Mouse (Mus musculus): ENCODE results near the gene Megf6.

DNA sequence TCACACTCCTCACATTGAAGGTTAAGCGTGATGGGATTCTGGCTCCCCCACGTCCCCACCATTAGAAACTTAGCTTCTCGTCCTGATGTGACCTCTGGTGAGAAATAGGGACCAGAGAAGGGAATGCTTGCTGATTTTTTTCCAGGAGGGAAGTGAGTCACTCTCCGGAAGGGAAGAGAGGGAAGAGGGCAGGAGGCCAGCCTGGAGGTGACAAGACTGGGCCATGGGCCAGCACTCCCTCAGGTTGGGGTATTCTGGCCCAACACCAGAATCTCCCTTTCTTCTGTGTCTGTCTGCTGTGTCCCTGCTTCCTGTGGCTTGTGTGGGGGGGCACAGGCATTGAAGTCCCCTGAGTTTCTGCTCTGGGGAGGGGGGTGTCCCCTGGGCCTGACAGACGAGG, 13.0 kb downstream of the Megf6 start:
- TF ChIP-seq ZC3H11A (IDR thresholded peaks at IDR 0.05; ENCODE audit: borderline replicate concordance, low read depth, low read length): no peak
- TF ChIP-seq CHD2 (IDR thresholded peaks at IDR 0.05; ENCODE audit: low read depth, low read length): no peak
- TF ChIP-seq HCFC1 (IDR thresholded peaks at IDR 0.05; ENCODE audit: borderline replicate concordance, insufficient read depth, low read length): no peak
